Mouse (Mus musculus) limb, embryonic 14.5 days (tissue): ENCODE measurements at regions not wholly inside any gene's neighbourhood (a gene's known extent, or its start where the extent isn't known, plus 50 kb on each side); places are given as distances from the start of the nearest gene placed in this dataset.

ENCODE experiments used
- ATAC-seq: fragments of 200-750 bp; cut with Nextera tagmentation; 2 replicates; pipeline ENCODE4 v1.8.0; 2017; ENCODE audit warnings: low read depth, moderate number of reproducible peaks, moderate TSS enrichment; ENCODE audit not compliant: low FRiP score
- DNase-seq: peaks from one replicate; pipeline ENCODE4 v3.0.0-alpha.2; 2015; ENCODE audit warnings: low spot score
- H3K27ac ChIP-seq: fragments of 300-500 bp; sonication (generic); replicated peaks from 2 replicates; pipeline ENCODE4 v1.5.1; 2014; ENCODE audit warnings: low read depth, mild to moderate bottlenecking, low read length, moderate library complexity, mixed read lengths
- H3K27me3 ChIP-seq: fragments of 300-500 bp; sonication (generic); 2 replicates; pipeline ENCODE4 v1.6.1; 2014; ENCODE audit warnings: low read length, mixed read lengths; ENCODE audit not compliant: control insufficient read depth, insufficient read depth
- H3K36me3 ChIP-seq: fragments of 300-500 bp; sonication (generic); 2 replicates; pipeline ENCODE4 v1.6.1; 2014; ENCODE audit warnings: mild to moderate bottlenecking, low read length, moderate library complexity, mixed read lengths; ENCODE audit not compliant: control insufficient read depth, insufficient read depth
- H3K4me1 ChIP-seq: fragments of 300-500 bp; sonication (generic); 2 replicates; pipeline ENCODE4 v1.6.1; 2014; ENCODE audit warnings: antibody characterized with exemption, low read length, mixed read lengths; ENCODE audit not compliant: control insufficient read depth, insufficient read depth
- H3K4me2 ChIP-seq: fragments of 300-500 bp; sonication (generic); replicated peaks from 2 replicates; pipeline ENCODE4 v1.6.1; 2014; ENCODE audit warnings: low read depth, mild to moderate bottlenecking, low read length, moderate library complexity; ENCODE audit not compliant: severe bottlenecking
- H3K4me3 ChIP-seq: fragments of 300-500 bp; sonication (generic); replicated peaks from 2 replicates; pipeline ENCODE4 v1.5.1; 2014; ENCODE audit warnings: low read length
- H3K9ac ChIP-seq: fragments of 300-500 bp; sonication (generic); 2 replicates; pipeline ENCODE4 v1.6.1; 2014; ENCODE audit warnings: mild to moderate bottlenecking, low read depth, low read length, moderate library complexity; ENCODE audit not compliant: severe bottlenecking
- H3K9me3 ChIP-seq: fragments of 300-500 bp; sonication (generic); 2 replicates; pipeline ENCODE4 v1.6.1; 2016; ENCODE audit warnings: low read length; ENCODE audit not compliant: control insufficient read depth
- POLR2A ChIP-seq: fragments of 200-500 bp; IDR thresholded peaks from 2 replicates; pipeline ENCODE4 v1.8.0; 2012; ENCODE audit warnings: inconsistent platforms, mild to moderate bottlenecking, moderate library complexity, borderline replicate concordance; ENCODE audit not compliant: insufficient read depth, insufficient read length; ENCODE audit errors: extremely low read depth
- WGBS: fragments of 180-500 bp; shearing (Covaris S2); extraction: QIAGEN DNeasy Blood & Tissue Kit; methylation state at CpG from one replicate; pipeline ENCODE4 v1.1.7; 2014; 5-methylcytosine and 5-hydroxymethylcytosine counted together

DNA sequence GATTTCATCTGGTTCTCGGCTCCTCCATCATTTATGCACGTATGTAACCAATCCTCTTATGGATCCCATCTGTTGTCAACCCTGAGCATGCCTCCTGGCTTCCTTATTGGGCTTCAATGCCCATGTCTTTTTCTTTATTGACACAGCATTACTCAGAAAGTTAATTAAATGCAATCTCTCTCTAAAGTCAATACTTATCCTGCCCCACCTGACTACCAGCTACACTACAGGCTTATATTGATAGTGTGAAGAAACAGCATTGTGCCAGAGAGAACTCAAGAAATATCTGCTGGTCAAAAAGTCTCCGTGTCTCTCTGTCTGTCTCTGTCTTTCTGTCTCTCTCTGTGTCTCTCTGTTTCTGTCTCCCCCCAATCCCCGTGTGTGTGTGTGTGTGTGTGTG is 194.7 kb upstream of the Rfx3 start:
- 79% methylated on average over 4 of the region's 4 CpGs for WGBS
- no peak overlapping the region for H3K27ac ChIP-seq
- no peak overlapping the region for H3K4me3 ChIP-seq
- no peaks in the 10 kb centered on the region for H3K4me1 ChIP-seq
- no peaks in the 10 kb centered on the region for H3K9me3 ChIP-seq
- no peaks in the 10 kb centered on the region for H3K36me3 ChIP-seq
- H3K9ac ChIP-seq: no peak overlapping the region
- no peak for TF ChIP-seq POLR2A
- DNase-seq: no peak
- H3K4me2 ChIP-seq: no peak overlapping the region
- ATAC-seq: no peak
- H3K27me3 ChIP-seq: no peaks in the 10 kb centered on the region

DNA sequence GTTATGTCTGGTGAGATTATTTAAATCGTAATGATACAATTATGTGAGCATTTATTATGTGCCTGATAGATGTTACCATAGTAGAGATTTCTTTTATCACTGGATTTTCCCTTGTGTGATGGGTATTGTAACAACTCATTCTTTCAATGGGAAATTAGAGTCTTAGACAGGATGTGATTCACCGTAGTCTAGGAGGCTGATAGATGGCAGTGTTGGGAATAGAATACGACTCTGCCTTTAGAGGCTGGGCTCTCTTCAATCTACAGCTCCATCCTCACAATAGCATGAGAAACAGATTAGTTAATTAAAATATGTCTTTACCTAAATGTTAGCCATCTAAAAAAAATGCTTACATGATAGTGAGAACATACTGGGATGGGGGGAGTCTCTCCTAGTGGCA is 192.8 kb upstream of the Rfx3 start:
- H3K36me3 ChIP-seq: no peaks in the 10 kb centered on the region
- H3K27me3 ChIP-seq: no peaks in the 10 kb centered on the region
- no peaks in the 10 kb centered on the region for H3K4me1 ChIP-seq
- DNase-seq (no peak), ATAC-seq (no peak)
- no peak overlapping the region for H3K4me3 ChIP-seq
- no peak overlapping the region for H3K4me2 ChIP-seq
- no peaks in the 10 kb centered on the region for H3K9me3 ChIP-seq
- H3K27ac ChIP-seq: no peak overlapping the region
- no peak overlapping the region for H3K9ac ChIP-seq
- 87% methylated on average over 3 of the region's 3 CpGs for WGBS
- TF ChIP-seq POLR2A: no peak

DNA sequence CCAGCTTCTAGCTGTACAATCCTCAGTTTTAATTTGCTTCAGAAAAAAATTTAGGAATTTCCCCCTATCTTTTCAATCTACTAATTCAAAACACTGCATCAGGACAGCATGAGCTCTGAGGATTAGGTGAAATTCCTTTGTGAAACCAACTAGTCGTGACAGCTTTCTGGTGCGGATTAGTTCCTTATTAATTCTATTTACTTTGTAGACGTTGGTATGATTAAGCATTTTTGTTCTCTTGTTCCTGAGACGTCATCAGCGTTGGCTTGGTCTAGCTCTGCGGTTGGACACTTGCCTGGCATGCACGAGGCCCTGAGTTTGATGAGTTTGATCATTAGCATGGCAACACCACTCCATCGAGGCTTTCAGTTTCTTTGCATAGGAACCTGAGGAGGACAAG is 188.4 kb upstream of the Rfx3 start:
- DNase-seq (no peak), ATAC-seq (no peak)
- no peak overlapping the region for H3K9ac ChIP-seq
- 61% methylated on average over 8 of the region's 8 CpGs for WGBS
- H3K9me3 ChIP-seq: no peaks in the 10 kb centered on the region
- no peaks in the 10 kb centered on the region for H3K36me3 ChIP-seq
- no peak for TF ChIP-seq POLR2A
- no peak overlapping the region for H3K4me2 ChIP-seq
- H3K4me1 ChIP-seq: no peaks in the 10 kb centered on the region
- no peak overlapping the region for H3K4me3 ChIP-seq
- H3K27ac ChIP-seq: no peak overlapping the region
- H3K27me3 ChIP-seq: no peaks in the 10 kb centered on the region

DNA sequence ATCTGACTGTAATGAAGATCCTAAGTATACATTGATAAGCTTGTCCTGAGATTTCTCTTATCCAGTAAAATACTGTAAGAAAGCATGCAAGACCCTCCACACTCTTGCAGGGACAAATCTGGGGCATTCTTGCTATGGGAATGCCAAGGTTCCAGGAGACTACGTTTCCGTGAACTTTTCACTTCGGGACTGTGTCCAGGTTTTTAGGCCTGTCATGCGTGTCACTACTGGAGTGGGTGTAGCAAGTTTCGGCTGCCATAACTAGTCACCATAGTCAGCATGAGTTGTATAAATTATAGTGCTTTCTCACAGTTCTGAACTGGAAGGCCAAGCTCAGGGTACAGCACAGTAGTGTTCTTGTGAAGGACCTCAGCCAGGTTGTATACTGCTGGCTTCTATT is 185.9 kb upstream of the Rfx3 start:
- H3K27me3 ChIP-seq: no peaks in the 10 kb centered on the region
- no peak overlapping the region for H3K4me2 ChIP-seq
- H3K4me3 ChIP-seq: no peak overlapping the region
- WGBS: 93% methylated on average over 5 of the region's 5 CpGs
- H3K36me3 ChIP-seq: no peaks in the 10 kb centered on the region
- H3K4me1 ChIP-seq: no peaks in the 10 kb centered on the region
- TF ChIP-seq POLR2A: no peak
- H3K27ac ChIP-seq: no peak overlapping the region
- no peak for ATAC-seq
- H3K9me3 ChIP-seq: no peaks in the 10 kb centered on the region
- H3K9ac ChIP-seq: no peak overlapping the region
- no peak for DNase-seq

DNA sequence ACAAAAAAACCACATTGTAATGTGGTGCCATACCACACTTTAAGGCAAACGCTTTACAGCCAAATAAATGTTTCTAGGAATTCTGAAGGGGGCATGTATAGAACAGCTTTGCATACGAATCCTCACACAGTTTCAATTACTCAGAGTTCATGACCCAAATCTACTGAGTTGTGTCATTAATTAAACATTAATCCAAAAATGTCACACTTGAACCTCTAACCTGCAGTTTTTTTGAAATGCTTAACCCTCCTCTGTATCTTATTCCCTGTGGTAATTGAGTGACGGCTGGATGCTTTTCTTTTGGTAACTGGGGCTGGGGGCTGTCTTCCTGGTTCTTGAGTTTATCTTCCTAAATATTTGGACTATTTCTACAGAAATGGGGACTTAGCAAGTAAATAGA is 181.3 kb upstream of the Rfx3 start:
- H3K9me3 ChIP-seq: no peaks in the 10 kb centered on the region
- H3K9ac ChIP-seq: no peak overlapping the region
- no peak overlapping the region for H3K4me3 ChIP-seq
- DNase-seq: no peak
- ATAC-seq: no peak
- H3K27me3 ChIP-seq: no peaks in the 10 kb centered on the region
- no peaks in the 10 kb centered on the region for H3K36me3 ChIP-seq
- H3K27ac ChIP-seq: no peak overlapping the region
- WGBS: 58% methylated on average over 3 of the region's 3 CpGs
- H3K4me2 ChIP-seq: no peak overlapping the region
- no peak for TF ChIP-seq POLR2A
- no peaks in the 10 kb centered on the region for H3K4me1 ChIP-seq

DNA sequence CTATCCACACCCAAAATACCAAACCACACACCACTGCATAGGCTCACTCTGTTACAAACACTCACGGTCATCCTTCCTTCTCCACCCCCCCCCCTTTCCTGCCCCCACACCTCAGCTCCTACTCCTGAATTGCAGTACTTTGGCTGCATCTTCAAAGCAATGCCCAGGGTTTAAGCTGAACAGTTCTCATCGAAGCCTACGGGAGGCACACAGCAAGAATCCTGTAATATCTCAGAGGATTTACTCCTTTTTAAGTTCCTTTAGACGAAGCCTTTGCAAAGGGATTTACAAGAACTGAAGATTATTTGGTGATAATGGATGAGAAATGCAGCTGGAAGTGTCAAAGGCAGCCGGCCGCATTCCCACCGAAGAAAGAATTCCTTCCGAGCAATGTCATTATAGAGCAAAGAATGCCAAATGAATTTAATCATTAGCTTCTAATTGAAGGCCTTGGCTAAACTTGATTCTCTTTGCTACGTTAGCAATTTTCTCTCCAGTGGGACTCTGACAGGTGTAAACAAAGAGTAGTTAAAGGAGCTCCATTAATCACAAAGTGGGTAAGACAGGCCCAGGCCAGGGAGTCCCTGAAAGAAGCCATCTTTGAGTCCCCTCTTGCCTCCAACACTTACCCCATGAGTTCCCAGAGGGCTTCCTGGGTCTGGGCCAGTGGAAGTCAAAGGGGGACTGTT is 180.6 kb upstream of the Rfx3 start:
- no peak for TF ChIP-seq POLR2A
- no peak overlapping the region for H3K27ac ChIP-seq
- 29% methylated on average over 9 of the region's 9 CpGs for WGBS
- ATAC-seq: no peak
- H3K9me3 ChIP-seq: no peaks in the 10 kb centered on the region
- H3K4me1 ChIP-seq: no peaks in the 10 kb centered on the region
- no peaks in the 10 kb centered on the region for H3K36me3 ChIP-seq
- H3K4me3 ChIP-seq: no peak overlapping the region
- no peak overlapping the region for H3K4me2 ChIP-seq
- DNase-seq: no peak
- H3K27me3 ChIP-seq: no peaks in the 10 kb centered on the region
- H3K9ac ChIP-seq: no peak overlapping the region
